Mouse (Mus musculus): Measurements from ENCODE around the gene Slc36a2.

DNA sequence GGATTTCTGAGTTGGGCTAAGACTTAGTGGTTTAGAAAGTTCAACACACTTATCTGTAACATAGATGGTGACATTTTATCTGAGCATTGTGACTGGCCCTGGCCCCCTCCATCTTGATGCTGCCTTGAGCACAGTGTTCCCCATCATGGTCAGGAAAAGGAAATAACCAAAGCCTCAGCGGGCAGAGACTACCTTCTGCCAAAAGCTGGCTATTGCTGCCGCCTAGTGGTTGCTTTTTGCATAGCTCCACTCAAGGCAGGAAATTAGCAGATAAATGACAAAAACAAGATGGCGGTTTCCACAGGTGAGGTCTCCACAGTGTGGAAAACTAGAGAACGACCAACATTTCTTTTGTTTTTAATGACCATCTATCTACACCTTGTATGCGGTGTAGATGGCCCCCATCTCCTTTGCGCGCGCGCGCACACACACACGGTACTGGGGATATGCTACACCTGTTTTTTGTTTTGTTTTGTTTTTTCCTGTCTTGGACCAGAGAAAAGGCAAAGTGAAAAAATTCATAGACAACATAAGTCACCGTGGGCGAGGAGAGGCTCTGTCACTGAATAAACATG is 26.0 kb downstream of the Slc36a2 start:
- TF ChIP-seq POLR2A (IDR thresholded peaks at IDR 0.05; ENCODE audit: extremely low read depth, insufficient read depth, low read length) (no peak), CTCF (IDR thresholded peaks at IDR 0.05; ENCODE audit: extremely low read depth, insufficient read depth, low read length) (peak; percentile 87)
